Mouse (Mus musculus): ENCODE results near the gene Zzef1.

The Zzef1 gene

GRCm38 (mm10) chr11:72805232-72805631 lies 9.2 kb downstream of the Zzef1 start:
- in situ Hi-C loops (cut with MboI, MseI): no loop called here

DNA sequence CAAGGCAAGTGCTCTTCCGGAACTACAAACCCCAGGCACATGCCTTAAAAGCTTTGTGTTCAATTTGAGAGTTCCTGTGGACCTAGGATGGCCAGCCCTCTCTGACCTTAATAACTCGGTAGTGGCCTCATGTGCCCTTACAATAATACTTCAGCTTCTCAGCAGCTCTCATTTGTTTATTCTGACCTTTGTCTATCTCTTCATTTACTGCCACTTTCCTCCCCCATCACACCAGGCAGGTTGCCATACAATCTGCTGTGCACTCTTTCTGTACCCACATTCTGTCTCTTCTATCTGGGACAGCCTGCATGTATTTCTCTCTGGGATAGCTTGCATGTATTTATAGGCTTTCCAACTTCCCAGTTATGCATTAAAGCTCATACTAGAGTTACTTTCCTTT lies 10.5 kb downstream of the Zzef1 start:
- in situ Hi-C loops (cut with MboI, MseI): no loop called here

DNA sequence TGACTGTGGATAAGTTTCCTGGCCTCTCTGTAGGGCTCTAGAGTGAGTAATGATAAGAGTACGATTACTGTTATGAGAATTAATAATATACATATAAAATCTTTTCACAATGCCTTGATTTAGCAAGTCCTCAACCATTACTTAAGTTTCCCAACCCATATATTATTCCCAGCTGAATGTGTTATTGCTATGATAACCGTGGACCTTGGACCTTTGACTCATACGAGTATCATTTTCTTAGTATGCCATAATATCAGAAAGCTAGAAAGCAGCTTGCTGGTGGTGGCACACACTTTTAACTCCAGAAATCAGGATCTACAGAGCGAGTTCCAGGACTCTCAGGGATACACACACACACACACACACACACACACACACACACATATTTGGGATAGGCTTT lies 12.0 kb downstream of the Zzef1 start:
- in situ Hi-C loops (cut with MboI, MseI): no loop called here

GRCm38 (mm10) chr11:72813687-72814086 lies 17.7 kb downstream of the Zzef1 start:
- in situ Hi-C loops (cut with MboI, MseI): no loop called here

GRCm38 (mm10) chr11:72814188-72814587 lies 18.2 kb downstream of the Zzef1 start:
- in situ Hi-C loops (cut with MboI, MseI): no loop called here

- in situ Hi-C loops (cut with MboI, MseI): no loop called here
Observed at GRCm38 (mm10) chr11:72816859-72817258, 20.8 kb downstream of the Zzef1 start.

DNA sequence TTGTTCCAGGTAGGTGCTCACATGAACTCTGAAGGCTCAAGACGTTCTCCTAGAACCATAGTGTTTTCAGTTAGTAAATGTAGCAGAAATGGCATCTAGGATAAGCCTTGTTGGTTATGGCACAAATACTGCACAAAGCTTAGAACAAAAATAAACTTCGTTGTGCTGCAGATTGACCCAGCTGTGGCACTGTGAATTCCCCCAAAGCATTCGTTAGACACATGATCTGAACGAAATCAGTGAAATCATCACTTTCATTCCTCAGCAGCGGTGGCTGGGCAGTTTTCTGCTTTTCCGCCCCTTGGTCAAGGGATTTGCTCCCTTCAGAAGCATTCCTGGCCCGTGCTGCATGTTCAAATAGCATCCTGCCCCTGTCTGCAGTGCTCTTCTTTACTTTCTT lies 22.0 kb downstream of the Zzef1 start:
- in situ Hi-C loops (cut with MboI, MseI): no loop called here

GRCm38 (mm10) chr11:72821041-72821440 lies 25.0 kb downstream of the Zzef1 start:
- in situ Hi-C loops (cut with MboI, MseI): no loop called here

GRCm38 (mm10) chr11:72829869-72830268 lies 33.8 kb downstream of the Zzef1 start:
- in situ Hi-C loops (cut with MboI, MseI): no loop called here

- in situ Hi-C loops (cut with MboI, MseI): no loop called here
Observed at GRCm38 (mm10) chr11:72842731-72843130, 46.7 kb downstream of the Zzef1 start.

DNA sequence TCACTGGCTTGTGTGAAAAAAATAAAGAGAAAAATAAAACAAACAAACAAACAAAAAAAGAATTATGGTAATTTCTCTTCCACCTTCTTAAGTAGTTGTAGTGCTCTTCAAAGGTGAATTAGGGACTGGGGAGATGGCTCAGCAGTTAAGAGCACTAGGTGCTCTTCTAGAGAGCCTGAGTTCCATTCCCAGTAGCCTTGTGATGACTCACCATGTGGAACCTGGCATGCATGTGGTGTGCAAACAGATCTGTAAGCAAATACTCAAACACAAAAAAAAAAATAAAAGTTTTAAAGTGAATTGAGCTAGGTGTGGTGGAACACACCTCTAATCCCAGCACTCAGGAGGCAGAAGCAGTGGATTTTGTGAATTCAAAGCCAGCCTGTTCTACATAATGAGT lies 47.5 kb downstream of the Zzef1 start:
- in situ Hi-C loops (cut with MboI, MseI): no loop called here

GRCm38 (mm10) chr11:72845526-72845925 lies 49.5 kb downstream of the Zzef1 start:
- in situ Hi-C loops (cut with MboI, MseI): no loop called here

- in situ Hi-C loops (cut with MboI, MseI): no loop called here
Observed at GRCm38 (mm10) chr11:72846685-72847084, 50.7 kb downstream of the Zzef1 start.

DNA sequence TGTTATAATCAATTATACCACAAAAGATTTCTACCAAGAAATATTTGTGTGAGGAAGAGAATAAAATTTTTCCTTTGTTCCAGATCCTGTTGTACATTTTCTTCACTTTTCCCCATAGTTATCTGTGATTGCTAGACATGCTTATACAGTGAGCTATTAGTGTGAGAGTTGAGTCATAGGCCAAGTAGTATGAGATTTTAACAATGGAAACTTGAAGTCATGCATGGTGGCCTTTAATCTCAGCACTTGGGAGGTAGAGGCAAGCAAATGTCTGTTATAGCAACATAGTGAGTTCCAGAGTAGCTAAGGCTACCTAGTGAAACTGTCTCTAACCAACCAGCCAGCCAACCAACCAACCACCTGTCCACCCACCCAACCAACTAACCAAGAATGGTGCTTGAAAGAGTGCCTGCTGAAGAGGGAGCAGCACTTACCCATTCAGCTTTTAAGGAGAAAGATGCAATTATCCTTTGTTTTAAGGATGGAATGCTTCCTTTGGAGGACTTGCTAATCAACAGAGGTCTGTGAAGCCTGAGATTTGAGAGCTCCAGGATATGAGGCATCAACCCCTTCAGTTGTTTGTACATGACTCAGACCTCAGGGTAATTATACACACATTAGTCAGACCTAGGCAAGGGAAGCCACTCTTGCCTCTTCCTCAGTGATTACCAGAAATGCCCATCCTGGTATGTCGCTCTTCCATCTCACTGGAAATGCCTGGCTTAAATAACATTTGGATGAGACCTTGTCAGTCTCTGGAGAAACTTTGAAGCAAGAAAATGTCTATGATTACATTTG lies 52.0 kb downstream of the Zzef1 start:
- in situ Hi-C loops (cut with MboI, MseI): no loop called here

GRCm38 (mm10) chr11:72850419-72851131 lies 54.5 kb downstream of the Zzef1 start:
- in situ Hi-C loops (cut with MboI, MseI): no loop called here

GRCm38 (mm10) chr11:72851214-72851613 lies 55.2 kb downstream of the Zzef1 start:
- in situ Hi-C loops (cut with MboI, MseI): no loop called here

DNA sequence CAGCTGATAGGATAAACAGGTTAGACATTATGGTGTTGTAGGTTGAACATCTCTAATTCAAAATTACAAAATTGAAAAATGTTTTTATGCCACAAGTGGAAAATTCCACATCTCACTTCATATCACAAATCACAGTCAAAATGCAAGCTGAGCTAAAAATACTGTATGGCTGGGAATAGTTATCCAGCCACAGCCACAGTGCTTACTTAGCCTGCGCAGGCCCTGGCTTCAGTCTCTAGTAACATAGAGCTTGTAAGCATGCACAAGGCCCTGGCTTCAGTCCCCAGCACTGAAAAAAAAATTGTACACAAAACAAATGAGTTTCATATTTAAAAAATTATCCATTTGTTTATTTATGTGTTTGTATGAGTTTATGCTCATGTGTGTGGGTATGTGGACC lies 56.1 kb downstream of the Zzef1 start:
- in situ Hi-C loops (cut with MboI, MseI): no loop called here

DNA sequence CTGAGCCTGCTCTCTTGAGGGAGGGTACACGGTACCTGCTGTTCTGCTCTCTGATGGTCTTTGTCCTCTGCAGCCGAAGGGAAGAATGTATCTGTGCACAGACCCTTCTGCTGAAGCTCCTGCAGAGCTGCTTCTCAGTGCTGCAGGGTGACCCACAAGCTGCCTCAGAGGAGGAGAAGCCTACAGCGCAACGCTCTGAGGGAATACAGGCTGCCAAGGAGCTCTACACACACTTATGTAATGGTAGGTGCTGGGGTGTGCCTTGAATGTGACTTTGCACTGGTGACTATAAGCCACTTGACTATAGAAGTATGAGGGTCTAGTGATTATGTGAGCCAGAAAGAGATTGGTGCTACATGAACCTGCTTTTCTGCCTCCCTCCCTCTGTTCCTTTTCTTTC lies 57.1 kb downstream of the Zzef1 start:
- in situ Hi-C loops (cut with MboI, MseI): no loop called here

- in situ Hi-C loops (cut with MboI, MseI): no loop called here
Observed at GRCm38 (mm10) chr11:72854251-72854650, 58.2 kb downstream of the Zzef1 start.

DNA sequence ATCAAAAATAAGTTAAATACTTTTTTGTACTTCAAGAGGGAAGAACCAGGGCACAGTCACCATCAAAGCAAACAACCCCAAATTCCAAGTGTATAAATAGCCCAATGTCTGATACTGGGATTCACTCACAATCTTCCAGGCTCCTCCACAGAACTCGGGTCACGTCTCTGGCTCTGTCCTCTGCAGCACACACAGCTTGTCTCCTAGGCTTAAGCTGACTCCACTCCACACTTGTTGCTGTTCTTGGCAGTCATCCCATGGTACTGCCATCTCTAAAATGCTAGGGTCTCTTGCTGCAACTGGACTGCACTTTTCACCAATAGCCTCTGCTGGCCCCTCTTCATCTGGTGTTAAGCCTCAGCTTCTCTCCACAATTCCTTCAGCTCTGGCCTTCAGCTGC lies 60.7 kb downstream of the Zzef1 start:
- in situ Hi-C loops (cut with MboI, MseI): no loop called here

DNA sequence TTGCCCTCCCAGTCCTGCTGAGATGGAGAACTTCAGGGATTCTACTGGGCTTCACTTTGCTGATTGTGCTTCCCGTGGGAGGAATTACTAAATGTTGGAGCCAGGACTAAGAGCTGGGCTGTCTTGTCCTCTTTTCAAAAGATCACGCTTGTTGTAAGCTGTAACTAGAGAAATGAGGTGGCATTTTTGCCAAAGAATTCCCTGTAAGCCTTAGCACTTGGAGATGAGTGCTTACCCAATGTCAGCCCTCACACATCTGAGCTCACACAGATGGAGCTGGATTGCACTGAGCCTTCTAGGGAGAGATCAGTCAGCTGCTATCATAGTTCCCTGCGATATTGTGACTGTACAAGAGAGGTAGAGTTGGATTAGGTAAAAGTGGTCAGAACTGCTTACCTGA lies 65.2 kb downstream of the Zzef1 start:
- in situ Hi-C loops (cut with MboI, MseI): no loop called here

- in situ Hi-C loops (cut with MboI, MseI): no loop called here
Observed at GRCm38 (mm10) chr11:72866446-72866845, 70.4 kb downstream of the Zzef1 start.

- in situ Hi-C loops (cut with MboI, MseI): no loop called here
Observed at GRCm38 (mm10) chr11:72872061-72872460, 76.0 kb downstream of the Zzef1 start.

Measured in regulatory T cell (primary cell).